Mouse (Mus musculus): ENCODE measurements around the gene Mindy3.

Mindy3 gene

DNA sequence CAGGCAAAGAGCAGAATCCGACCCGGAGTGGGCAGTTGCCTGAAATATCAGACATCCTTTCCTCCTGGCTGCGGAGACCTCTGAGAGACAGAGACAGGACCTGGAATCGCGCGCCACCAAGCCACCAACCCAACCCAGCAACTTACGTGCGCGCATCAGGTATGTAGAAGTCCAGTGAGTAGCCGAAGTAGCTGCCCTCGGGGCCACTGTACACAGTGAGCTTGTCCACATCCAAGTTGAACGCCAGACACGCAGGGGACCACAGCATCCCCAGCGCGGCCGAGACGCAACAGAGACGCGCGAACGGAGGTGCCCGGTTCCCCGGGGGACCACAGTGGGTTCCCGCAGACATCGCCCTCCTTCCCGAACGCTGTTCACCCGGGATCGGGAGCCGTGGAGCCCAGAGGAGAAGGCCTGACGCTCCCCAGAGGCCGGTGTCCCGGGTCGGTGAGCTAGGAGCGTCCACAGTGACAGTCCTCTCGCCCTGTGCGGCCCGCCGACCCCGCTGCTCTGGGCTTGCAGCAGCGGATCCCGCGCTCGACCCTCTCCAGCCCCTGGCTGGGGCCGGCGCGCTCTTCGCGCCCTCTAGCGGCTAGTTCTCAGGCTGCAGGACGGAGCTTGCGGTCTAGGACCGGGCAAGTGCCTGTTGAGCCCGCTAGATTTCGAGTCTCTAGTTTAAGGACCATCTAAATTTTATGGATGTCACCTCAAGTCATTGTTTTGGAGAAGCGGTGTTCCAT lies 117.7 kb downstream of the Mindy3 start, which contains the start of gene Itga8:
Gene Itga8 (minus strand): TSS at position 492 of the 740 bp plus-strand sequence.
- DNase-seq (ENCODE audit: low read depth, low spot score), result peak; percentile 77

DNA sequence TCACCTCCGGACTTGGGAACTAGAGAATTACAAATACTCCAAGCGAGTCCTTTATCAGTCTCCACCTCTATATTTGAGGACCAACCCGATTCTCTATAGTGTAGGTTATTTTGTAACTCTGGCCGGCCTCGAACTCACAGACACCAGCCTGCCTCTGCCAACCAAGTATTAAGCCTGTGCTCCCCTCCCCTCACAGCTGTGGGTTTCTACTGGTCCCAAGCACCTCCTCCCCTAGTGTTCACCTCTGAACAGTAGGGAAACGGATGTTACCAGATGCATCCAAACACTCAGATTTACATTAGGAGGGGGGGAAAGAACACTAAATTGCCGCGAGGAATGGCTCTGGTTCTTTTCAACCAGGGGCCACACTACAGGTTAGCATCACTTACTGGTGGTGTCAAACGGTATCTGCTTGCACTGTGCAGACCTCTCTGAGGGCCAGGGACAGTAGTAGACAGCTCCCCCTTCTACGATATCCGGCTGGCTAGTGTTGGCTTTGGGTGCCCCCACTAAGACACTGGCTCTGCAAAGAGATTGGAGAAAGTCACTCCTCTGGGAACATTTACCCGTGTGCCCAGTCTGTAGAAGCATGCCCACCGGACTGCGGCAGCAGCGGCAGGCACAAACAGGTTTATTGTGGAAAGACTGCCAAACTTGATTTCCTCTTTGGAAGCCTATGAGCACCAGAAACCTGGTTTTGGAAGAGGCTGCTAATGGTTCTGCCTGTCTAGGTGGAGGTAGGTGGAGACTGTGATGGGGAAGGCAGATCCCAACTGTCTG lies 118.6 kb downstream of the Mindy3 start:
- DNase-seq (ENCODE audit: low read depth, low spot score), result peak; percentile 7

DNA sequence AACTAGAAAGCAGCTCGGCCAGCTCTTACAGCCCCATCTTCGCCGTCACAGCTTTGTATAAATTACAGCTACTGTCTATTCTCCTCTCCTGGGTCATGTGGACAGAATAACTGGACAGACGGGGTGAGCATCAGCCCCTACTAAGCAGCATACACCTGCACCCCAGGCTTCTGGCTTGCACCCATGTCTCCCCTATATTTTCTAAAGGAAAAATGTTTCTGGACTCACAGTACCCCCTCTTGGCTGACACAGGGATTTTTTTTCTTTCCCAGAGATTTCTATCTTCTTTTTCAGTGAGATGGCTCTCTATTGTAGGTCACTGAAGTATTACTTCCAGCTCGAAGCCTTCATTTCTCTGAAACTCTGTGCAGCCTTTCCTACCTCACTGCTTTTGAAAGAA lies 122.0 kb downstream of the Mindy3 start:
- DNase-seq (ENCODE audit: low read depth, low spot score), result no peak
